Mouse (Mus musculus): ENCODE measurements around the gene Sfpq.
"Not testable (repeated sequence)": the region's sequence is repeated elsewhere in the genome, so short reads cannot be mapped to it uniquely, and the experiment has no call there.

- not testable (repeated sequence) for TF ChIP-seq ZC3H11A (IDR thresholded peaks at IDR 0.05; ENCODE audit: low read depth, low read length); HCFC1 (IDR thresholded peaks at IDR 0.05; ENCODE audit: low read depth, low read length); CTCF (conservative IDR thresholded peaks at IDR 0.05 in 1 of 2, IDR thresholded peaks at IDR 0.05 in 1 of 2; ENCODE audit: low read depth in 2 of 2, low read length in 2 of 2); POLR2A (IDR thresholded peaks at IDR 0.05; ENCODE audit: low read depth, low read length); ZNF384 (IDR thresholded peaks at IDR 0.05; ENCODE audit: low read depth, low read length); EP300 (IDR thresholded peaks at IDR 0.05; ENCODE audit: low read length); SIN3A (IDR thresholded peaks at IDR 0.05; ENCODE audit: low read length); KAT2A (IDR thresholded peaks at IDR 0.05; ENCODE audit: insufficient replicate concordance, low read length); GABPA (IDR thresholded peaks at IDR 0.05; ENCODE audit: insufficient replicate concordance, low read depth, low read length); MAX (IDR thresholded peaks at IDR 0.05; ENCODE audit: low read length); NELFE (IDR thresholded peaks at IDR 0.05; ENCODE audit: low read depth, low read length); POLR2AphosphoS2 (IDR thresholded peaks at IDR 0.05; ENCODE audit: low read depth, low read length); RAD21 (IDR thresholded peaks at IDR 0.05; ENCODE audit: low read depth, low read length); SMC3 (IDR thresholded peaks at IDR 0.05; ENCODE audit: low read depth, low read length)
These were observed 21.8 kb upstream of the Sfpq start for GRCm38 (mm10) chr4:126999372-126999771.
